Mouse (Mus musculus) embryonic facial prominence, embryonic 14.5 days (tissue): Measurements from ENCODE around the gene Kirrel. TPM values are rescaled to one million over a fixed set of nuclear protein-coding genes. Genes with fewer than 3 reads are reported as not detected.

Source experiments
- ATAC-seq: fragments of 200-750 bp; cut with Nextera tagmentation; 2 replicates; pipeline ENCODE4 v1.8.0; 2017; ENCODE audit warnings: low read depth, moderate number of reproducible peaks, moderate TSS enrichment
- DNase-seq: peaks from one replicate; pipeline ENCODE4 v3.0.0-alpha.2; 2015; ENCODE audit warnings: low spot score
- H3K27ac ChIP-seq: fragments of 300-500 bp; sonication (generic); replicated peaks from 2 replicates; pipeline ENCODE4 v1.5.1; 2014; ENCODE audit warnings: low read depth, mild to moderate bottlenecking, low read length, moderate library complexity
- H3K27me3 ChIP-seq: fragments of 300-500 bp; sonication (generic); replicated peaks from 2 replicates; pipeline ENCODE4 v1.6.1; 2014; ENCODE audit warnings: low read length; ENCODE audit not compliant: control insufficient read depth, insufficient read depth
- H3K36me3 ChIP-seq: fragments of 300-500 bp; sonication (generic); 2 replicates; pipeline ENCODE4 v1.6.1; 2014; ENCODE audit warnings: low read length, mixed read lengths; ENCODE audit not compliant: control insufficient read depth, insufficient read depth
- H3K4me1 ChIP-seq: fragments of 300-500 bp; sonication (generic); 2 replicates; pipeline ENCODE4 v1.6.1; 2014; ENCODE audit warnings: antibody characterized with exemption, low read length; ENCODE audit not compliant: control insufficient read depth, insufficient read depth
- H3K4me2 ChIP-seq: fragments of 300-500 bp; sonication (generic); 2 replicates; pipeline ENCODE4 v1.6.1; 2014; ENCODE audit warnings: low read depth, mild to moderate bottlenecking, low read length, moderate library complexity, mixed read lengths
- H3K4me3 ChIP-seq: fragments of 300-500 bp; sonication (generic); 2 replicates; pipeline ENCODE4 v1.5.1; 2014; ENCODE audit warnings: low read depth, mild to moderate bottlenecking, low read length
- H3K9ac ChIP-seq: fragments of 300-500 bp; sonication (generic); 2 replicates; pipeline ENCODE4 v1.6.1; 2014; ENCODE audit warnings: low read depth, mild to moderate bottlenecking, low read length, moderate library complexity, mixed read lengths
- H3K9me3 ChIP-seq: fragments of 300-500 bp; sonication (generic); 2 replicates; pipeline ENCODE4 v1.6.1; 2016; ENCODE audit warnings: low read length; ENCODE audit not compliant: control insufficient read depth
- WGBS: fragments of 180-500 bp; shearing (Covaris S2); extraction: QIAGEN DNeasy Blood & Tissue Kit; methylation state at CpG from one replicate; pipeline ENCODE4 v1.1.7; 2014; 5-methylcytosine and 5-hydroxymethylcytosine counted together
- polyA plus RNA-seq: library from polyadenylated mRNA; unstranded; fragments of >200 nt; fragmentation: Nextera tagmentation; extraction: Ambion mirVana; gene quantifications from 2 replicates; pipeline ENCODE4 v1.2.1, GENCODE M21; 2014

Gene Kirrel
- polyA plus RNA-seq, 1 experiment from 2014 or later: 12.8 TPM

- no peak overlapping the region for H3K9ac ChIP-seq
Measured at GRCm38 (mm10) chr3:87038500-87038899, 136.0 kb downstream of the Kirrel start.

GRCm38 (mm10) chr3:87034061-87034460 lies 140.5 kb downstream of the Kirrel start:
- Histone ChIP-seq H3K9me3 (no peaks in the 10 kb centered on the region), H3K4me1 (no peaks in the 10 kb centered on the region), H3K27me3 (no peaks in the 10 kb centered on the region), H3K36me3 (no peaks in the 10 kb centered on the region), H3K27ac (no peak overlapping the region), H3K4me2 (no peak overlapping the region), H3K4me3 (no peak overlapping the region), H3K9ac (no peak overlapping the region)
- ATAC-seq: no peak
- 86% methylated on average over 4 of the region's 4 CpGs for WGBS
- no peak for DNase-seq

More at GRCm38 (mm10) chr3:87038500-87038899, 136.0 kb downstream of the Kirrel start:
- no peak overlapping the region for H3K4me3 ChIP-seq
- 81% methylated on average over 6 of the region's 6 CpGs for WGBS
- H3K4me1 ChIP-seq: no peaks in the 10 kb centered on the region
- H3K27ac ChIP-seq: no peak overlapping the region
- H3K4me2 ChIP-seq: no peak overlapping the region
- ATAC-seq: no peak
- no peak for DNase-seq
- no peaks in the 10 kb centered on the region for H3K9me3 ChIP-seq
- H3K36me3 ChIP-seq: no peaks in the 10 kb centered on the region
- H3K27me3 ChIP-seq: no peaks in the 10 kb centered on the region

GRCm38 (mm10) chr3:87033357-87033756 lies 141.2 kb downstream of the Kirrel start:
- Histone ChIP-seq H3K4me1 (no peaks in the 10 kb centered on the region), H3K4me3 (no peak overlapping the region), H3K27me3 (no peaks in the 10 kb centered on the region), H3K4me2 (no peak overlapping the region), H3K36me3 (no peaks in the 10 kb centered on the region), H3K9me3 (no peaks in the 10 kb centered on the region), H3K27ac (no peak overlapping the region), H3K9ac (no peak overlapping the region)
- peak; percentile 30; the same call in 1 of the 2 replicates for ATAC-seq
- peak; percentile 79 for DNase-seq
- WGBS: 22% methylated on average over 8 of the region's 8 CpGs

GRCm38 (mm10) chr3:87030855-87031254 lies 143.7 kb downstream of the Kirrel start:
- no peaks in the 10 kb centered on the region for H3K4me1 ChIP-seq
- WGBS: 18% methylated on average over 6 of the region's 6 CpGs
- ATAC-seq (no peak), DNase-seq (peak; percentile 77)
- no peak overlapping the region for H3K9ac ChIP-seq
- no peak overlapping the region for H3K4me3 ChIP-seq
- H3K27me3 ChIP-seq: no peaks in the 10 kb centered on the region
- H3K4me2 ChIP-seq: no peak overlapping the region
- no peaks in the 10 kb centered on the region for H3K9me3 ChIP-seq
- H3K27ac ChIP-seq: no peak overlapping the region
- H3K36me3 ChIP-seq: no peaks in the 10 kb centered on the region

Other genes with a start within 250 kb of the Kirrel start
- gene Cd1d1, start 175.3 kb downstream of the Kirrel start, polyA plus RNA-seq: 26.6 and 27.4 TPM in 2 replicates
- 20.2 and 23.1 TPM in 2 replicates for gene Fcrls, start 89.0 kb upstream of the Kirrel start, polyA plus RNA-seq
- 0.35 TPM in 1 of 2 replicates, not detected in the other for gene Cd5l, start 183.1 kb upstream of the Kirrel start, polyA plus RNA-seq
- gene Fcrl1, start 201.6 kb upstream of the Kirrel start, polyA plus RNA-seq: 0.11 and 0.69 TPM in 2 replicates